Mouse (Mus musculus) layer of hippocampus, postnatal 14 days (tissue): Measurements from ENCODE around the gene Pagr1a. TPM values are rescaled to one million over a fixed set of nuclear protein-coding genes. Genes with fewer than 3 reads are reported as not detected.

Experiments
- DNase-seq, 2 experiments: peaks; one replicate each; pipeline ENCODE4 v3.0.0; 2021 to 2022; ENCODE audit warnings: low spot score in 2 of 2, mixed read lengths in 1 of 2
- long read RNA-seq, 2 experiments: library from polyadenylated mRNA; stranded (forward); transcript quantifications; one replicate each; pipeline ENCODE4 v2.0.0; 2021
- total RNA-seq, 2 experiments: library from RNA; stranded (reverse); gene quantifications; 2 replicates each; pipeline ENCODE4 v1.2.3; 2021

The Pagr1a gene
- total RNA-seq: 10 to 100 TPM; 21.2 to 27.3 TPM
- long read RNA-seq, experiment 1, transcript Pagr1a-202 (3 exons, 1,430 nt): major isoform, 24 of 25 reads
- long read RNA-seq, experiment 1, partial matches to known transcripts: 0 of 25 reads
- long read RNA-seq, experiment 1, other reads (novel, unspliced or antisense): 1 of 25 reads
- long read RNA-seq, experiment 2, transcript Pagr1a-202 (3 exons, 1,430 nt): major isoform, 55 of 68 reads
- long read RNA-seq, experiment 2, partial matches to known transcripts: 1 of 68 reads
- long read RNA-seq, experiment 2, other reads (novel, unspliced or antisense): 12 of 68 reads

GRCm38 (mm10) chr7:127016971-127017949 lies at the start of gene Pagr1a:
TSS of gene Pagr1a (minus strand) at chr7:127017352.
- peak; percentile 97 to 98 for DNase-seq

GRCm38 (mm10) chr7:127066317-127066716 lies 49.2 kb upstream of the Pagr1a start:
- DNase-seq: no peak

GRCm38 (mm10) chr7:127065538-127065937 lies 48.4 kb upstream of the Pagr1a start:
- DNase-seq: no peak

- DNase-seq: no peak
Observed at GRCm38 (mm10) chr7:127055026-127055585, 38.0 kb upstream of the Pagr1a start.

- peak; percentile 86 to 89 for DNase-seq
Observed at GRCm38 (mm10) chr7:127041851-127042672, 24.9 kb upstream of the Pagr1a start, which contains the start of gene Kif22. TSS of gene Kif22 (minus strand) at chr7:127042471.

GRCm38 (mm10) chr7:127031244-127031643 lies 14.1 kb upstream of the Pagr1a start:
- DNase-seq: no peak

- no peak for DNase-seq
Observed at GRCm38 (mm10) chr7:127030172-127030571, 13.0 kb upstream of the Pagr1a start.

- no peak for DNase-seq
Observed at GRCm38 (mm10) chr7:127027885-127028284, 10.7 kb upstream of the Pagr1a start.

GRCm38 (mm10) chr7:127026984-127027726 lies 10.0 kb upstream of the Pagr1a start, which contains the start of gene Maz:
TSS of gene Maz (minus strand) at chr7:127027037.
- DNase-seq: peak; percentile 99

- peak in 1 of 2 experiments; percentile 63 for DNase-seq
Observed at GRCm38 (mm10) chr7:127026616-127026983, 9.4 kb upstream of the Pagr1a start.

GRCm38 (mm10) chr7:127026161-127026600 lies 9.0 kb upstream of the Pagr1a start:
- peak in 1 of 2 experiments; percentile 60 for DNase-seq

GRCm38 (mm10) chr7:127025556-127026160 lies 8.5 kb upstream of the Pagr1a start:
- DNase-seq: no peak

GRCm38 (mm10) chr7:127024755-127025555 lies 7.8 kb upstream of the Pagr1a start:
- DNase-seq: peak; percentile 80 to 84

GRCm38 (mm10) chr7:127023896-127024690 lies 6.9 kb upstream of the Pagr1a start:
- no peak for DNase-seq

- no peak for DNase-seq
Observed at GRCm38 (mm10) chr7:127023272-127023691, 6.1 kb upstream of the Pagr1a start.

- DNase-seq: no peak
Observed at GRCm38 (mm10) chr7:127022528-127023271, 5.5 kb upstream of the Pagr1a start.
